In the genomic region with DNA sequence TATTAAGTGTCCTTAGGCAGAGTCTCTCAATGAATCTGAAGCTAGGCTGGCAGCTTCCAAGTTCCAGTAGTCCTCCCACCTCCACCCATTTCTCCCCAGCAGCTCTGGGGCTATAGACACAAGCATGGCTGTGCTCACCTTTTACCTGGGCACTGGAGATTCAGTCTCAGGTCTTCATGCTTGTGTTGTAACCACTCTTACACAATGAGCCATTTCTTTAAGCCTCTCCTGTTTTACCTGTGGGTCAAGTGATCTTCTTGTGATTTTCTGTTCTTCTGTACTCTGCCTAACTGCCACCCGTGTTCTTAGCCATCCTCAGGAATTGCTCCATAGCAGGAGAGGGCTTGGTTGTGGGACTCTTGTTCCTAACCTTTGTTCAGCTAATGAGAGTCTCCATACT, we compare ENCODE assay signal across 35 mouse cellular contexts. TPM values are rescaled to one million over a fixed set of nuclear protein-coding genes. Genes with fewer than 3 reads are reported as not detected.
"Had no signal": no experiment of that assay in that cellular context is flagged by ENCODE, and none has a peak within 500 bp of the region (broad histone marks: within the 10 kb centered on the region; RNA-seq: fewer than 3 reads in every experiment).

No protein-coding gene starts in this region.

- H3K4me1 ChIP-seq: heart, embryonic 13.5 days; heart, embryonic 15.5 days; hindbrain, embryonic 10.5 days; hindbrain, embryonic 12.5 days; intestine, embryonic 15.5 days; limb, embryonic 10.5 days; limb, embryonic 12.5 days had no signal

- H3K9ac ChIP-seq: heart, embryonic 13.5 days; heart, embryonic 15.5 days; hindbrain, embryonic 12.5 days; hindbrain, embryonic 14.5 days; intestine, embryonic 15.5 days; limb, embryonic 12.5 days had no signal

- H3K36me3 ChIP-seq: heart, embryonic 13.5 days; heart, embryonic 15.5 days; hindbrain, embryonic 10.5 days; hindbrain, embryonic 12.5 days; intestine, embryonic 15.5 days; limb, embryonic 10.5 days; limb, embryonic 12.5 days had no signal

- H3K27ac ChIP-seq: heart, adult 2 months; heart, embryonic 13.5 days; heart, embryonic 15.5 days; hindbrain, embryonic 10.5 days; hindbrain, embryonic 12.5 days; hindbrain, embryonic 14.5 days; intestine, embryonic 15.5 days; layer of hippocampus, adult 2 months; left cerebral cortex, adult 2 months; limb, embryonic 10.5 days; limb, embryonic 12.5 days had no signal

- ATAC-seq: forebrain, embryonic 16.5 days; hindbrain, embryonic 16.5 days; inflammation-experienced regulatory T-cells, adult 6 months; intestine, embryonic 15.5 days; intestine, postnatal 0 days had no signal

- H3K9me3 ChIP-seq: heart, embryonic 13.5 days; heart, embryonic 15.5 days; hindbrain, embryonic 10.5 days; hindbrain, embryonic 12.5 days; intestine, embryonic 15.5 days; limb, embryonic 10.5 days; limb, embryonic 12.5 days had no signal

- H3K4me2 ChIP-seq: heart, embryonic 11.5 days; heart, embryonic 13.5 days; heart, embryonic 15.5 days; hindbrain, embryonic 12.5 days; hindbrain, embryonic 14.5 days; intestine, embryonic 15.5 days; limb, embryonic 12.5 days had no signal

- H3K4me3 ChIP-seq: heart, adult 2 months; heart, embryonic 13.5 days; heart, embryonic 15.5 days; hindbrain, embryonic 10.5 days; hindbrain, embryonic 12.5 days; intestine, embryonic 15.5 days; layer of hippocampus, adult 2 months; left cerebral cortex, adult 2 months; limb, embryonic 10.5 days; limb, embryonic 12.5 days had no signal

- DNase-seq: gastrocnemius, postnatal 14 days; gastrocnemius, postnatal 36 days; heart, adult 2 months; heart, postnatal 14 days; heart, postnatal 4 days; kidney, adult 18-20 months; kidney, adult 8-10 months; kidney, postnatal 10 days; kidney, postnatal 25 days; kidney, postnatal 4 days; liver had no signal

- H3K27me3 ChIP-seq: heart, embryonic 15.5 days; hindbrain, embryonic 12.5 days; intestine, embryonic 15.5 days; limb, embryonic 12.5 days had no signal

RNA-seq across cellular contexts. Expression of gene Ptchd3, which starts 60.0 kb away (rescaled TPM):
- total RNA-seq: gastrocnemius, adult 18-20 months; gastrocnemius, adult 8-10 months; gastrocnemius, postnatal 14 days; gastrocnemius, postnatal 36 days; granulocyte monocyte progenitor cell, adult 5-6 weeks; layer of hippocampus, adult 2 months; layer of hippocampus, postnatal 10 days; layer of hippocampus, postnatal 25 days; left cerebral cortex, adult 2 months; left cerebral cortex, postnatal 14 days; left cerebral cortex, postnatal 36 days had no signal
- polyA plus RNA-seq: forebrain, embryonic 16.5 days; frontal cortex, adult 2 months; heart, embryonic 11.5 days; hindbrain, embryonic 12.5 days; hindbrain, embryonic 14.5 days; hindbrain, embryonic 16.5 days; inflammation-experienced regulatory T-cells, adult 6 months; intestine, embryonic 15.5 days; intestine, postnatal 0 days; kidney, embryonic 16.5 days; limb, embryonic 10.5 days; limb, embryonic 12.5 days had no signal
